Mouse (Mus musculus) embryo, embryonic 10.5 days (tissue): ENCODE results near the gene Mbnl1.

Experiments
- DNase-seq: peaks from one replicate; pipeline ENCODE4 v3.0.0-alpha.2; 2015; ENCODE audit warnings: low spot score

The Mbnl1 gene

GRCm38 (mm10) chr3:60569781-60570180, 97.2 kb downstream of the Mbnl1 start:
- no peak for DNase-seq

GRCm38 (mm10) chr3:60570491-60571022, 97.9 kb downstream of the Mbnl1 start:
- no peak for DNase-seq

GRCm38 (mm10) chr3:60571493-60571892, 98.9 kb downstream of the Mbnl1 start:
- no peak for DNase-seq

- DNase-seq = no peak
Observed at GRCm38 (mm10) chr3:60574199-60574598, 101.6 kb downstream of the Mbnl1 start.

- no peak for DNase-seq
Observed at GRCm38 (mm10) chr3:60574849-60575524, 102.4 kb downstream of the Mbnl1 start.

- DNase-seq = no peak
Observed at GRCm38 (mm10) chr3:60575945-60576344, 103.3 kb downstream of the Mbnl1 start.

GRCm38 (mm10) chr3:60576366-60577046, 103.9 kb downstream of the Mbnl1 start:
- no peak for DNase-seq

GRCm38 (mm10) chr3:60579880-60580279, 107.2 kb downstream of the Mbnl1 start:
- no peak for DNase-seq

- DNase-seq = no peak
Observed at GRCm38 (mm10) chr3:60580699-60581098, 108.1 kb downstream of the Mbnl1 start.

- DNase-seq = no peak
Observed at GRCm38 (mm10) chr3:60582154-60582553, 109.5 kb downstream of the Mbnl1 start.

- DNase-seq = no peak
Observed at GRCm38 (mm10) chr3:60582620-60583019, 110.0 kb downstream of the Mbnl1 start.

GRCm38 (mm10) chr3:60584704-60585103, 112.1 kb downstream of the Mbnl1 start:
- DNase-seq = no peak

GRCm38 (mm10) chr3:60586046-60586445, 113.4 kb downstream of the Mbnl1 start:
- DNase-seq = no peak

- DNase-seq = no peak
Observed at GRCm38 (mm10) chr3:60587149-60587548, 114.5 kb downstream of the Mbnl1 start.

GRCm38 (mm10) chr3:60589361-60589760, 116.7 kb downstream of the Mbnl1 start:
- DNase-seq = peak; percentile 27

GRCm38 (mm10) chr3:60595606-60596005, 123.0 kb downstream of the Mbnl1 start:
- no peak for DNase-seq

- no peak for DNase-seq
Observed at GRCm38 (mm10) chr3:60596985-60597384, 124.4 kb downstream of the Mbnl1 start.

GRCm38 (mm10) chr3:60601686-60602085, 129.1 kb downstream of the Mbnl1 start:
- DNase-seq = peak; percentile 81

- no peak for DNase-seq
Observed at GRCm38 (mm10) chr3:60602923-60603549, 130.4 kb downstream of the Mbnl1 start.

GRCm38 (mm10) chr3:60603637-60604036, 131.0 kb downstream of the Mbnl1 start:
- no peak for DNase-seq

GRCm38 (mm10) chr3:60604205-60604604, 131.6 kb downstream of the Mbnl1 start:
- no peak for DNase-seq

- peak; percentile 82 for DNase-seq
Observed at GRCm38 (mm10) chr3:60608952-60609403, 136.3 kb downstream of the Mbnl1 start.

GRCm38 (mm10) chr3:60611839-60612238, 139.2 kb downstream of the Mbnl1 start:
- peak; percentile 86 for DNase-seq
